8 mouse cellular contexts compared by ENCODE assay signal in the genomic region with DNA sequence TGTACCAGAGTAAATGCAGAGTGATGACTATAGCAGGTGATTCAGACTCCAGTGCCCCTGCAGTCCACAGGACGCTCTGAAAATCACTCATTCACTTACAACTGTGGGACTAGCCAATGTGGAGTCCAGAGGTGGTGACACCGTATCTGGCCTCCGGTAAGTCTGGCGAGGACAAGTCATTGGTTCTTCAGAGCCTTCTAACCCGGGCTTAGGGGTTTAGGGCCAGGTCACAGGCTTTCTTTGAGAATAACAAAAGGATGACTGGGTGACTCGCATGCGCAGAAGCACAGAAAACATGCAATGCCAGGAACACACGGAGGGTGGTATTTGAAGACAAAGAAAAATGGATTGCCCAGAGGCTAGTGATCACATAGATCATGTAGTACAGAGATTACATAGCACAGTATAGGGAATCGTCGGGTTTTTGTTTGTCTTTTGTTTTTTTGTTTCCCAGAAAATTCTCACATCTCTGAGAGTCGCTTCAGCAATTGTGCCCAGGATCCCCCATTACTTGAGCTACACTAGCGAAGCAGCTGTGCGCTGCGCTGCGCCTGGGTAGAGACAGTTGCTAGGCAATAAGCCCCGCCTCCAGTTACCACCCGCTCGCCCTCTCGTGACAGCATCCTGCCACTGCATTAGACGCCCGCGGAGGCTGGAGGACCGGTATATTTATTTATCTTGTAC. TPM values are rescaled to one million over a fixed set of nuclear protein-coding genes. Genes with fewer than 3 reads are reported as not detected.
A peak's percentile ranks its signal among the peaks of the same experiment; 100 is the strongest.
DNase-seq lines count a peak whose midpoint lies in the region; ATAC-seq lines count a peak whose summit lies in the region.

No protein-coding gene starts in this region.

- peak overlapping the region; percentile 48 for H3K4me2 ChIP-seq in hindbrain, embryonic 16.5 days (ENCODE audit: low read length)

- peak overlapping the region; percentile 82 for H3K27ac ChIP-seq in hindbrain, embryonic 16.5 days (ENCODE audit: low read depth, low read length)

- H3K4me3 ChIP-seq in hindbrain, embryonic 16.5 days (ENCODE audit: low read length), result peak overlapping the region; percentile 15; the same call in 1 of the 2 replicates

- H3K27me3 ChIP-seq in hindbrain, embryonic 16.5 days (replicated peaks; ENCODE audit: control insufficient read depth, insufficient read depth, low read length), result no peaks in the 10 kb centered on the region

- no peaks in the 10 kb centered on the region for H3K36me3 ChIP-seq in hindbrain, embryonic 16.5 days (ENCODE audit: control insufficient read depth, insufficient read depth, low read length)

- H3K9me3 ChIP-seq in hindbrain, embryonic 16.5 days (ENCODE audit: control insufficient read depth, low read length), result no peaks in the 10 kb centered on the region

- peak; percentile 88 for DNase-seq in R1 (ENCODE audit: low read depth, low spot score)
- peak; percentile 78 to 88 for DNase-seq in cerebellum, postnatal 14 days
- peak; percentile 68 to 78 for DNase-seq in frontal cortex, postnatal 25 days (ENCODE audit: low spot score in 2 of 2)
- DNase-seq in layer of hippocampus, postnatal 36 days, result peak; percentile 78 to 79
- DNase-seq in lung, postnatal 4 days, result peak; percentile 83 to 86
- peak; percentile 71 for DNase-seq in retina, postnatal 7 days (ENCODE audit: low read depth, low spot score)
- peak; percentile 93 for DNase-seq in thymus, postnatal 4 days

- peak; percentile 95 for ATAC-seq in hindbrain, embryonic 16.5 days

- WGBS in hindbrain, embryonic 16.5 days, result 5% methylated on average over 23 of the region's 23 CpGs

- H3K4me1 ChIP-seq in hindbrain, embryonic 16.5 days (ENCODE audit: control insufficient read depth, insufficient read depth, low read depth, low read length), result peaks cover 6% of the 10 kb centered on the region

- H3K9ac ChIP-seq in hindbrain, embryonic 16.5 days (ENCODE audit: low read depth, low read length), result peak overlapping the region; percentile 50; the same call in 1 of the 2 replicates

RNA-seq across cellular contexts. Expression of gene Dmrtb1, which starts 10.2 kb away (rescaled TPM):
- 10.9 and 15.8 TPM in 2 replicates for polyA plus RNA-seq in hindbrain, embryonic 16.5 days (2015; fragmentation: Nextera tagmentation; extraction: Ambion mirVana)
- under 1 TPM; 0.62 to 0.68 TPM for total RNA-seq in layer of hippocampus, postnatal 36 days (2021)

Comparison
In these comparisons a context has a peak if more than half of its experiments do, and no peak if none do; other contexts are left out.
1. Peak in every context shown above with its lines: DNase-seq, ATAC-seq, H3K4me3 ChIP-seq and H3K27ac ChIP-seq.